Mouse (Mus musculus) heart, postnatal 25 days (tissue): ENCODE data around the gene Kazald1. TPM values are rescaled to one million over a fixed set of nuclear protein-coding genes. Genes with fewer than 3 reads are reported as not detected.

ENCODE experiments used
- DNase-seq: peaks from one replicate; pipeline ENCODE4 v3.0.0; 2022; ENCODE audit warnings: low spot score
- intact Hi-C: fragments of 180-260 bp; cut with DNase I; formaldehyde crosslinking; loops from one replicate; pipeline ENCODE4 v1.15.1; 2025
- total RNA-seq, 2 experiments: library from RNA; stranded (reverse); gene quantifications; 2 replicates each; pipeline ENCODE4 v1.2.3; 2021

Gene Kazald1
- total RNA-seq, 2 experiments from 2014 or later = 3.8 to 5.2 TPM

- DNase-seq = no peak
- intact Hi-C loops = no loop called here
Measured at GRCm38 (mm10) chr19:45114772-45115171, 39.7 kb downstream of the Kazald1 start.

GRCm38 (mm10) chr19:45116798-45117197 is 41.8 kb downstream of the Kazald1 start:
- no peak for DNase-seq
- intact Hi-C loops = loop anchor here (1.0 kb wide), 1 partner anchor 45 kb away; no protein-coding TSS in a partner anchor

Other genes starting within 250 kb of the Kazald1 start
- gene Slf2, start 144.1 kb upstream of the Kazald1 start, total RNA-seq = 10 to 100 TPM; 18.4 to 22.0 TPM
- under 1 TPM; 0.26 to 0.39 TPM for gene Sema4g, start 86.1 kb upstream of the Kazald1 start, total RNA-seq
- gene Twnk, start 69.6 kb upstream of the Kazald1 start, total RNA-seq = 10 to 100 TPM; 27.4 to 28.4 TPM
- gene Mrpl43, start 68.8 kb upstream of the Kazald1 start, total RNA-seq = 10 to 100 TPM; 54.9 to 55.4 TPM
- 10 to 100 TPM; 52.0 to 69.7 TPM for gene Lzts2, start 60.8 kb upstream of the Kazald1 start, total RNA-seq
- under 1 TPM in 1 of 2 experiments, not detected in 1; 0.16 TPM for gene Pdzd7, start 29.5 kb upstream of the Kazald1 start, total RNA-seq
- 10 to 100 TPM; 10.7 to 13.9 TPM for gene Sfxn3, start 27.7 kb upstream of the Kazald1 start, total RNA-seq
- gene Tlx1, start 75.4 kb downstream of the Kazald1 start, total RNA-seq = not detected
- gene Lbx1, start 160.6 kb downstream of the Kazald1 start, total RNA-seq = under 1 TPM in 1 of 2 experiments, not detected in 1; 0.29 TPM